ENCODE assay signal across 8 mouse cellular contexts in the genomic region with DNA sequence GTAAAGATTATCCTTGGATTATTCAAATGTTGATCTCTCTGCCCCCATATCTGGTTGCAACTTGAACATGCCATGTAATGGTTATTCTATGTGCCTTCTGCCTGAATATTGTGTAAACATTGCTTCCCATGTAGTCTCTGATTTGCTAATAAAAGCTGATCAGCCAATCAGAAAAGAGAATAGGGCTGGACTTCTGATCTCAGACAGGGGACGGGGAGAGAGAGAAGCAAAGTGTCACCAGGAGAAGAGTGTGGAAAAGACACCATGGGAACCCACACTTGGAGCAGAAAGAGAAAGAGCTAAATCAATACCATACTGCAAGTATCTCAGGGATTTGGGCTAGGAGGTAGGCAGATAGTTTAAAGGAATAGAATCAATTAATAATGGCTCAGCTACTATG. TPM values are rescaled to one million over a fixed set of nuclear protein-coding genes. Genes with fewer than 3 reads are reported as not detected.
DNase-seq lines count a peak whose midpoint lies in the region; ATAC-seq and TF ChIP-seq lines count a peak whose summit lies in the region.

Gene Dnah7b, plus strand, starts transcription at position 301 of the 400 bp plus-strand sequence.

- no peak for DNase-seq in heart, adult 9 months (ENCODE audit: low spot score in 2 of 2)
- DNase-seq in right cerebral cortex, adult 18-20 months: no peak
- no peak for DNase-seq in cerebellum, postnatal 25 days
- no peak for DNase-seq in frontal cortex, adult 2 months (ENCODE audit: extremely low spot score in 1 of 2, low spot score in 1 of 2)

- no peak for TF ChIP-seq POLR2A in cortical plate, adult 2 months (IDR thresholded peaks at IDR 0.05; ENCODE audit: extremely low read depth, insufficient read depth, low read length)

- H3K36me3 ChIP-seq in heart, embryonic 14.5 days (ENCODE audit: control insufficient read depth, insufficient read depth, low read length): no peaks in the 10 kb centered on the region
- no peaks in the 10 kb centered on the region for H3K36me3 ChIP-seq in hindbrain, embryonic 12.5 days
- no peaks in the 10 kb centered on the region for H3K36me3 ChIP-seq in midbrain, embryonic 12.5 days

- H3K9ac ChIP-seq in heart, embryonic 14.5 days (ENCODE audit: low read length): peak within 1 kb of the TSS; percentile 82
- peak within 1 kb of the TSS; percentile 75 for H3K9ac ChIP-seq in hindbrain, embryonic 12.5 days
- peak within 1 kb of the TSS; percentile 76 for H3K9ac ChIP-seq in midbrain, embryonic 12.5 days (replicated peaks)

- ATAC-seq in heart, embryonic 14.5 days (ENCODE audit: insufficient number of reproducible peaks, insufficient read depth, low FRiP score, low read depth): no peak
- ATAC-seq in hindbrain, embryonic 12.5 days (ENCODE audit: low FRiP score): peak; percentile 34; the same call in 1 of the 2 replicates
- peak; percentile 13 for ATAC-seq in midbrain, embryonic 12.5 days (ENCODE audit: low FRiP score, low read depth)

- peak within 1 kb of the TSS; percentile 63 to 71 for H3K4me3 ChIP-seq in heart, embryonic 14.5 days (ENCODE audit: control insufficient read depth in 1 of 2, insufficient read depth in 1 of 2, low read depth in 1 of 2, low read length in 2 of 2)
- H3K4me3 ChIP-seq in cortical plate, adult 2 months (ENCODE audit: insufficient read depth, low read length): peak within 1 kb of the TSS; percentile 50
- peak within 1 kb of the TSS; percentile 66 for H3K4me3 ChIP-seq in hindbrain, embryonic 12.5 days
- H3K4me3 ChIP-seq in midbrain, embryonic 12.5 days: peak within 1 kb of the TSS; percentile 67

- peak within 1 kb of the TSS; percentile 87 to 91 for H3K27ac ChIP-seq in heart, embryonic 14.5 days (replicated peaks in 1 of 2; ENCODE audit: control insufficient read depth in 1 of 2, insufficient read depth in 1 of 2, low read depth in 2 of 2, low read length in 2 of 2)
- no peak within 1 kb of the TSS for H3K27ac ChIP-seq in cortical plate, adult 2 months (ENCODE audit: insufficient read depth, low read length)
- peak within 1 kb of the TSS; percentile 86 for H3K27ac ChIP-seq in hindbrain, embryonic 12.5 days
- peak within 1 kb of the TSS; percentile 84 for H3K27ac ChIP-seq in midbrain, embryonic 12.5 days (replicated peaks)

- H3K27me3 ChIP-seq in heart, embryonic 14.5 days (ENCODE audit: control insufficient read depth, insufficient read depth, low read length): no peaks in the 10 kb centered on the region
- no peaks in the 10 kb centered on the region for H3K27me3 ChIP-seq in hindbrain, embryonic 12.5 days
- no peaks in the 10 kb centered on the region for H3K27me3 ChIP-seq in midbrain, embryonic 12.5 days

- peak within 1 kb of the TSS; percentile 77 for H3K4me2 ChIP-seq in heart, embryonic 14.5 days (ENCODE audit: low read length)
- peak within 1 kb of the TSS; percentile 63 for H3K4me2 ChIP-seq in hindbrain, embryonic 12.5 days (replicated peaks)
- peak within 1 kb of the TSS; percentile 65 for H3K4me2 ChIP-seq in midbrain, embryonic 12.5 days (replicated peaks)

- TF ChIP-seq CTCF in cortical plate, adult 2 months (IDR thresholded peaks at IDR 0.05; ENCODE audit: extremely low read depth, insufficient read depth, low read length): no peak

- H3K9me3 ChIP-seq in heart, embryonic 14.5 days (ENCODE audit: control insufficient read depth, low read length): no peaks in the 10 kb centered on the region
- H3K9me3 ChIP-seq in hindbrain, embryonic 12.5 days (replicated peaks): no peaks in the 10 kb centered on the region
- H3K9me3 ChIP-seq in midbrain, embryonic 12.5 days: no peaks in the 10 kb centered on the region

- H3K4me1 ChIP-seq in heart, embryonic 14.5 days (ENCODE audit: control insufficient read depth in 2 of 2, insufficient read depth in 2 of 2, low read length in 2 of 2): no peaks in the 10 kb centered on the region
- H3K4me1 ChIP-seq in cortical plate, adult 2 months (ENCODE audit: control insufficient read depth, insufficient read depth, low read length): no peaks in the 10 kb centered on the region
- no peaks in the 10 kb centered on the region for H3K4me1 ChIP-seq in hindbrain, embryonic 12.5 days
- H3K4me1 ChIP-seq in midbrain, embryonic 12.5 days: no peaks in the 10 kb centered on the region

- 40% methylated on average over 1 of the region's 1 CpGs for whole genome bisulfite sequencing in heart, embryonic 14.5 days
- WGBS in hindbrain, embryonic 12.5 days: 23% methylated on average over 1 of the region's 1 CpGs
- 32% methylated on average over 1 of the region's 1 CpGs for WGBS in midbrain, embryonic 12.5 days

RNA-seq across cellular contexts. Expression of gene Dnah7b, which starts in this region (rescaled TPM):
- 1.8 TPM in 2 replicates for polyA plus RNA-seq in heart, embryonic 14.5 days (2014; fragmentation: Nextera tagmentation; extraction: Ambion mirVana)
- 4.1 and 5.0 TPM in 2 replicates for polyA plus RNA-seq in cortical plate, adult 2 months (2012; rRNA removed)
- 2.3 and 3.8 TPM in 2 replicates for polyA plus RNA-seq in hindbrain, embryonic 12.5 days (2016; fragmentation: Nextera tagmentation; extraction: Ambion mirVana)
- polyA plus RNA-seq in midbrain, embryonic 12.5 days (2016; fragmentation: Nextera tagmentation; extraction: Ambion mirVana): 2.0 and 2.8 TPM in 2 replicates
- 6.6 and 6.9 TPM in 2 replicates for polyA plus RNA-seq in frontal cortex, adult 2 months (2012; rRNA removed)
